ENCODE assay signal across 10 mouse cellular contexts in the genomic region with DNA sequence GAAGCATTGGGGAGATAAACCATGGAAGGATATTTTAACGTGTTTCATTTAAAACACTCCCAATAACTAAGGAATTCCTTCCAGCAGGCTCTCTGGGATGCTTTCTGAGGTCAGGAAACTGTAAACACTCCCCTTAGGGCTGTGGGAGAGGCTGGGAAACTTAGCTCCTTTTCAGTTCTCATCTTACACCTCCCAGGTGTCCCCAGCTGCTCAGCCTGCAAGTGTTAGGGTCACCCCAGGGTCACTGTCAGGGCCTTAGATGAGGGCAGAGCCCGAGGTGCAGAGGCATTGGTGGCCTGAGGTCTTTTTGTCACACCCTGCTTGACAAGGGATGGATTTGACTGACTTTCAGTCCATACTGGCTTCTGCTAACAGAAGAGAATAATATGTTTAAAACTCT. TPM values are rescaled to one million over a fixed set of nuclear protein-coding genes. Genes with fewer than 3 reads are reported as not detected.
DNase-seq lines count a peak whose midpoint lies in the region; ATAC-seq and TF ChIP-seq lines count a peak whose summit lies in the region.
"Had no signal": no experiment of that assay in that cellular context is flagged by ENCODE, and none has a peak within 500 bp of the region (broad histone marks: within the 10 kb centered on the region; RNA-seq: fewer than 3 reads in every experiment).

No protein-coding gene starts in this region.

- ATAC-seq in kidney, embryonic 15.5 days (replicated peaks; ENCODE audit: low FRiP score) = peak; percentile 55; the same call in 1 of the 2 replicates
- no peak for ATAC-seq in embryonic facial prominence, embryonic 15.5 days (ENCODE audit: insufficient number of reproducible peaks, low FRiP score, low TSS enrichment, low read depth)
- ATAC-seq in CD4-positive, CD25-positive, alpha-beta regulatory T cell, adult 4 months = no peak

- no peak for DNase-seq in kidney, postnatal 14 days
- peak; percentile 62 for DNase-seq in embryo, embryonic 11 days
- no peak for DNase-seq in testis, postnatal 14 days (ENCODE audit: low spot score)
- DNase-seq: cerebellum, adult 8-10 months had no signal

- no peak for TF ChIP-seq POLR2A in myocyte (IDR thresholded peaks at IDR 0.05; ENCODE audit: insufficient read length, low read depth)

- H3ac ChIP-seq in myocyte (ENCODE audit: control insufficient read depth, insufficient read length) = no peak overlapping the region

- WGBS in kidney, embryonic 15.5 days = 2% methylated on average over 2 of the region's 2 CpGs
- WGBS in embryonic facial prominence, embryonic 15.5 days = 13% methylated on average over 2 of the region's 2 CpGs

- H3K4me3 ChIP-seq in kidney, embryonic 15.5 days (replicated peaks) = no peak overlapping the region
- H3K4me3 ChIP-seq in embryonic facial prominence, embryonic 15.5 days (replicated peaks) = no peak overlapping the region
- no peak overlapping the region for H3K4me3 ChIP-seq in myocyte
- H3K4me3 ChIP-seq: erythroblast, embryonic 14.5 days had no signal

- H3K27me3 ChIP-seq in kidney, embryonic 15.5 days = no peaks in the 10 kb centered on the region
- no peaks in the 10 kb centered on the region for H3K27me3 ChIP-seq in embryonic facial prominence, embryonic 15.5 days
- no peaks in the 10 kb centered on the region for H3K27me3 ChIP-seq in myocyte (ENCODE audit: control insufficient read depth, insufficient read depth, insufficient read length)

- H3K4me2 ChIP-seq in kidney, embryonic 15.5 days = 0 out of 2 replicates have a peak overlapping the region, but pooled peaks have one; percentile 15
- no peak overlapping the region for H3K4me2 ChIP-seq in embryonic facial prominence, embryonic 15.5 days (replicated peaks)
- no peak overlapping the region for H3K4me2 ChIP-seq in myocyte (ENCODE audit: low read depth)

- H3K79me2 ChIP-seq in myocyte (ENCODE audit: control insufficient read depth, insufficient read depth) = peaks cover 58% of the 10 kb centered on the region

- H3K4me1 ChIP-seq in kidney, embryonic 15.5 days = peaks cover 65% of the 10 kb centered on the region
- peaks cover 65% of the 10 kb centered on the region for H3K4me1 ChIP-seq in embryonic facial prominence, embryonic 15.5 days

- H3K9ac ChIP-seq in kidney, embryonic 15.5 days = no peak overlapping the region
- H3K9ac ChIP-seq in embryonic facial prominence, embryonic 15.5 days = no peak overlapping the region
- H3K9ac ChIP-seq: liver, embryonic 14.5 days had no signal

- peak overlapping the region; percentile 90 for H3K27ac ChIP-seq in kidney, embryonic 15.5 days
- H3K27ac ChIP-seq in embryonic facial prominence, embryonic 15.5 days (replicated peaks) = peak overlapping the region; percentile 1; the same call in 1 of the 2 replicates
- H3K27ac ChIP-seq: liver, embryonic 14.5 days had no signal

- H3K9me3 ChIP-seq in kidney, embryonic 15.5 days (replicated peaks) = no peaks in the 10 kb centered on the region
- H3K9me3 ChIP-seq in embryonic facial prominence, embryonic 15.5 days (replicated peaks) = no peaks in the 10 kb centered on the region

- H3K36me3 ChIP-seq in kidney, embryonic 15.5 days = no peaks in the 10 kb centered on the region
- no peaks in the 10 kb centered on the region for H3K36me3 ChIP-seq in embryonic facial prominence, embryonic 15.5 days
- no peaks in the 10 kb centered on the region for H3K36me3 ChIP-seq in myocyte (ENCODE audit: control insufficient read depth, insufficient read depth)

TF ChIP-seq in myocyte, 11 proteins besides CTCF, POLR2A, EP300 and RAD21:
- TF ChIP-seq MYOD1 (IDR thresholded peaks at IDR 0.05; ENCODE audit: control insufficient read depth in 1 of 3, insufficient read length in 2 of 3, low read depth in 2 of 3) = peak in 2 of 3 experiments; percentile 45 to 58
- TF ChIP-seq MYOG (IDR thresholded peaks at IDR 0.05; ENCODE audit: control insufficient read depth in 1 of 3, insufficient read depth in 1 of 3, insufficient read length in 2 of 3, low read depth in 2 of 3) = peak in 2 of 3 experiments; percentile 48 to 77
- no peak for TF ChIP-seq CEBPB (IDR thresholded peaks at IDR 0.05; ENCODE audit: insufficient read depth, poor library complexity, severe bottlenecking)
- no peak for TF ChIP-seq TCF3 (IDR thresholded peaks at IDR 0.05; ENCODE audit: insufficient read length, low read depth)

RNA-seq across cellular contexts. Expression of gene Parva, which starts 35.8 kb away (rescaled TPM):
- polyA plus RNA-seq in kidney, embryonic 15.5 days (2015; fragmentation: Nextera tagmentation; extraction: Ambion mirVana) = 103 and 107 TPM in 2 replicates
- 96.0 and 105 TPM in 2 replicates for polyA plus RNA-seq in embryonic facial prominence, embryonic 15.5 days (2015; fragmentation: Nextera tagmentation; extraction: Ambion mirVana)
- 78.3 TPM for polyA plus RNA-seq in myocyte (2012; fragmentation: generic; extraction: Trizol)
- not detected for polyA plus RNA-seq in CD4-positive, CD25-positive, alpha-beta regulatory T cell, adult 4 months (2017; shearing (Covaris generic))

Comparison
In these comparisons a context has a peak if more than half of its experiments do, and no peak if none do; other contexts are left out.
1. RNA of gene Parva, which starts 35.8 kb away (polyA plus RNA-seq): 103 to 107 TPM in kidney, embryonic 15.5 days, 96.0 to 105 TPM in embryonic facial prominence, embryonic 15.5 days and 78.3 TPM in myocyte (single experiment); not detected in CD4-positive, CD25-positive, alpha-beta regulatory T cell, adult 4 months; every median in the first group is over 10 times any median in the second.